Mouse (Mus musculus) midbrain, embryonic 13.5 days (tissue): ENCODE measurements around the gene Ezh2. TPM values are rescaled to one million over a fixed set of nuclear protein-coding genes. Genes with fewer than 3 reads are reported as not detected.

Experiments used
- ATAC-seq: fragments of 200-750 bp; cut with Nextera tagmentation; 2 replicates; pipeline ENCODE4 v1.8.0; 2017; ENCODE audit warnings: mild to moderate bottlenecking, moderate TSS enrichment, moderate library complexity
- H3K27ac ChIP-seq: fragments of 300-500 bp; sonication (generic); 2 replicates; pipeline ENCODE4 v1.5.1; 2015; ENCODE audit warnings: inconsistent platforms, mild to moderate bottlenecking, moderate library complexity
- H3K27me3 ChIP-seq: fragments of 300-500 bp; sonication (generic); 2 replicates; pipeline ENCODE4 v1.6.1; 2015; ENCODE audit warnings: mild to moderate bottlenecking, inconsistent platforms
- H3K36me3 ChIP-seq: fragments of 300-500 bp; sonication (generic); 2 replicates; pipeline ENCODE4 v1.6.1; 2015; ENCODE audit warnings: mild to moderate bottlenecking, inconsistent platforms
- H3K4me1 ChIP-seq: fragments of 300-500 bp; sonication (generic); replicated peaks from 2 replicates; pipeline ENCODE4 v1.6.1; 2015; ENCODE audit warnings: inconsistent platforms
- H3K4me2 ChIP-seq: fragments of 300-500 bp; sonication (generic); replicated peaks from 2 replicates; pipeline ENCODE4 v1.6.1; 2015; ENCODE audit warnings: moderate library complexity, mild to moderate bottlenecking, inconsistent platforms
- H3K4me3 ChIP-seq: fragments of 300-500 bp; sonication (generic); replicated peaks from 2 replicates; pipeline ENCODE4 v1.5.1; 2015; ENCODE audit warnings: mild to moderate bottlenecking, inconsistent platforms
- H3K9ac ChIP-seq: fragments of 300-500 bp; sonication (generic); replicated peaks from 2 replicates; pipeline ENCODE4 v1.6.1; 2015; ENCODE audit warnings: mild to moderate bottlenecking, inconsistent platforms
- H3K9me3 ChIP-seq: fragments of 300-500 bp; sonication (generic); 2 replicates; pipeline ENCODE4 v1.6.1; 2016; ENCODE audit warnings: mild to moderate bottlenecking, inconsistent platforms
- WGBS: fragments of 180-500 bp; shearing (Covaris S2); methylation state at CpG from one replicate; pipeline ENCODE4 v1.1.7; 2015; 5-methylcytosine and 5-hydroxymethylcytosine counted together
- polyA plus RNA-seq: library from polyadenylated mRNA; unstranded; fragments of >200 nt; fragmentation: Nextera tagmentation; extraction: Ambion mirVana; gene quantifications from 2 replicates; pipeline ENCODE4 v1.2.1, GENCODE M21; 2015

Gene Ezh2
- polyA plus RNA-seq, 1 experiment from 2014 or later = 153 TPM

- Histone ChIP-seq H3K9ac (no peak overlapping the region), H3K4me2 (no peak overlapping the region), H3K4me1 (no peaks in the 10 kb centered on the region), H3K27me3 (no peaks in the 10 kb centered on the region), H3K4me3 (no peak overlapping the region), H3K9me3 (no peaks in the 10 kb centered on the region), H3K27ac (no peak overlapping the region), H3K36me3 (peaks cover 92% of the 10 kb centered on the region)
- ATAC-seq = no peak
- WGBS = 85% methylated on average over 2 of the region's 2 CpGs
Measured at GRCm38 (mm10) chr6:47527129-47527528, 68.0 kb downstream of the Ezh2 start.

GRCm38 (mm10) chr6:47526446-47526845 lies 68.7 kb downstream of the Ezh2 start:
- Histone ChIP-seq H3K9me3 (no peaks in the 10 kb centered on the region), H3K9ac (no peak overlapping the region), H3K27me3 (no peaks in the 10 kb centered on the region), H3K27ac (0 out of 2 replicates have a peak overlapping the region, but pooled peaks have one; percentile 9), H3K4me1 (no peaks in the 10 kb centered on the region), H3K4me3 (no peak overlapping the region), H3K36me3 (peaks cover 95% of the 10 kb centered on the region), H3K4me2 (no peak overlapping the region)
- WGBS = 75% methylated on average over 4 of the region's 4 CpGs
- no peak for ATAC-seq

- Histone ChIP-seq H3K36me3 (peaks cover 94% of the 10 kb centered on the region), H3K4me3 (no peak overlapping the region), H3K27ac (0 out of 2 replicates have a peak overlapping the region, but pooled peaks have one; percentile 35), H3K4me2 (no peak overlapping the region), H3K27me3 (no peaks in the 10 kb centered on the region), H3K4me1 (no peaks in the 10 kb centered on the region), H3K9me3 (no peaks in the 10 kb centered on the region), H3K9ac (no peak overlapping the region)
- WGBS = 81% methylated on average over 2 of the region's 2 CpGs
- no peak for ATAC-seq
Measured at GRCm38 (mm10) chr6:47525041-47525440, 70.1 kb downstream of the Ezh2 start.

- Histone ChIP-seq H3K9me3 (no peaks in the 10 kb centered on the region), H3K4me1 (no peaks in the 10 kb centered on the region), H3K27me3 (no peaks in the 10 kb centered on the region), H3K27ac (no peak overlapping the region), H3K4me2 (no peak overlapping the region), H3K36me3 (peaks cover 93% of the 10 kb centered on the region), H3K9ac (no peak overlapping the region), H3K4me3 (no peak overlapping the region)
- 91% methylated on average over 3 of the region's 3 CpGs for WGBS
- ATAC-seq = no peak
Measured at GRCm38 (mm10) chr6:47522431-47522830, 72.7 kb downstream of the Ezh2 start.

- Histone ChIP-seq H3K36me3 (peaks cover 94% of the 10 kb centered on the region), H3K4me3 (no peak overlapping the region), H3K4me1 (no peaks in the 10 kb centered on the region), H3K27me3 (no peaks in the 10 kb centered on the region), H3K27ac (no peak overlapping the region), H3K4me2 (no peak overlapping the region), H3K9ac (no peak overlapping the region), H3K9me3 (no peaks in the 10 kb centered on the region)
- 91% methylated on average over 2 of the region's 2 CpGs for WGBS
- ATAC-seq = no peak
Measured at GRCm38 (mm10) chr6:47520030-47520429, 75.1 kb downstream of the Ezh2 start.

GRCm38 (mm10) chr6:47494562-47494961 lies 100.6 kb downstream of the Ezh2 start:
- Histone ChIP-seq H3K4me1 (no peaks in the 10 kb centered on the region), H3K4me3 (no peak overlapping the region), H3K27ac (no peak overlapping the region), H3K9me3 (no peaks in the 10 kb centered on the region), H3K36me3 (peaks cover 5% of the 10 kb centered on the region; the same call in 1 of the 2 replicates), H3K9ac (no peak overlapping the region), H3K27me3 (no peaks in the 10 kb centered on the region), H3K4me2 (no peak overlapping the region)
- 89% methylated on average over 4 of the region's 4 CpGs for WGBS
- no peak for ATAC-seq

- Histone ChIP-seq H3K4me2 (no peak overlapping the region), H3K27ac (no peak overlapping the region)
- no peak for ATAC-seq
Measured at GRCm38 (mm10) chr6:47482027-47482426, 113.1 kb downstream of the Ezh2 start.

More at GRCm38 (mm10) chr6:47482027-47482426, 113.1 kb downstream of the Ezh2 start:
- WGBS = 98% methylated on average over 1 of the region's 1 CpGs
- no peaks in the 10 kb centered on the region for H3K27me3 ChIP-seq
- peaks cover 6% of the 10 kb centered on the region for H3K36me3 ChIP-seq
- H3K9ac ChIP-seq = no peak overlapping the region
- no peak overlapping the region for H3K4me3 ChIP-seq
- no peaks in the 10 kb centered on the region for H3K4me1 ChIP-seq
- H3K9me3 ChIP-seq = no peaks in the 10 kb centered on the region

Other genes starting within 250 kb of the Ezh2 start
- gene Cul1, start 141.9 kb downstream of the Ezh2 start, polyA plus RNA-seq = 135 and 138 TPM in 2 replicates
- gene Pdia4, start 218.1 kb upstream of the Ezh2 start, polyA plus RNA-seq = 171 and 175 TPM in 2 replicates
- gene Zfp786, start 235.5 kb upstream of the Ezh2 start, polyA plus RNA-seq = 18.3 and 18.8 TPM in 2 replicates
- gene Zfp398, start 240.3 kb upstream of the Ezh2 start, polyA plus RNA-seq = 17.9 and 19.0 TPM in 2 replicates